Mouse (Mus musculus): ENCODE data around the gene Kti12. TPM values are rescaled to one million over a fixed set of nuclear protein-coding genes. Genes with fewer than 3 reads are reported as not detected.

Kti12 gene
- polyA plus RNA-seq (2012; rRNA removed; ENCODE audit: low replicate concordance): 31.3 and 49.9 TPM in 2 replicates

DNA sequence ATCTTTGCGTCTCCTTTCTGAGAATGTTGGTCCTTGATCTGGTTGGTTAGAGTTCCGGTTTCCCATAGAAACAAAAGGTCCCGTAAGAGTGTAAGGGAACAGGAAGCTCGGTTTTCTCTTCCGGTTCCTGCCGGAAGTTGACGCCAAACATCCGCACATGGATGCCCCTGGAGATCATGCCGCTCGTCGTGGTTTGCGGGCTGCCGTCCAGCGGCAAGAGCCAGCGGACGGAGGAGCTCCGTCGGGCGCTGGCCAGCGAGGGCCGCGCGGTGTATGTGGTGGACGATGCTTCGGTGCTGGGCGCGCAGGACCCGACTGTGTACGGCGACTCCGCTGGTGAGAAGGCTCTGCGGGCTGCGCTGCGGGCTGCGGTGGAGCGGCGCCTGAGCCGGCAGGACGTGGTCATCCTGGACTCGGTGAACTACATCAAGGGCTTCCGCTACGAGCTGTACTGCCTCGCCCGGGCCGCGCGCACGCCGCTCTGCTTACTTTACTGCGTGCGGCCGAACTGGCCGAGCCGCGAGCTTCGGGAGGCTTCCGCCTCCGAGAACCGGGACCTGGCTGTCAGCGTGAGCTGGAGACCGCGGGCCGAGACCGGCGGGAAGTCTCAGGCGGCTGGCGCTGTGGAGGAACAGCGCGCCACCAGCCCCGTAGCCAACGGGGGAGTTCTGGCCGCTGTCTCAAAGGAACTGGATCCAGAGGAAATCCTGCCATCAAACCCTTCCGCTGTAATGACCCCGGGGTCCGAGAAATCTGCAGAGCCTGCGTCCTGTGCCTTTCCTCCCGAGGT lies at the start of gene Kti12:
Gene Kti12 (plus strand): TSS at position 71 of the 790 bp plus-strand sequence.

GRCm38 (mm10) chr4:108832916-108833827 lies 14.4 kb upstream of the Kti12 start, which contains the start of gene Btf3l4:
Btf3l4 (minus strand) TSS chr4:108833614.

DNA sequence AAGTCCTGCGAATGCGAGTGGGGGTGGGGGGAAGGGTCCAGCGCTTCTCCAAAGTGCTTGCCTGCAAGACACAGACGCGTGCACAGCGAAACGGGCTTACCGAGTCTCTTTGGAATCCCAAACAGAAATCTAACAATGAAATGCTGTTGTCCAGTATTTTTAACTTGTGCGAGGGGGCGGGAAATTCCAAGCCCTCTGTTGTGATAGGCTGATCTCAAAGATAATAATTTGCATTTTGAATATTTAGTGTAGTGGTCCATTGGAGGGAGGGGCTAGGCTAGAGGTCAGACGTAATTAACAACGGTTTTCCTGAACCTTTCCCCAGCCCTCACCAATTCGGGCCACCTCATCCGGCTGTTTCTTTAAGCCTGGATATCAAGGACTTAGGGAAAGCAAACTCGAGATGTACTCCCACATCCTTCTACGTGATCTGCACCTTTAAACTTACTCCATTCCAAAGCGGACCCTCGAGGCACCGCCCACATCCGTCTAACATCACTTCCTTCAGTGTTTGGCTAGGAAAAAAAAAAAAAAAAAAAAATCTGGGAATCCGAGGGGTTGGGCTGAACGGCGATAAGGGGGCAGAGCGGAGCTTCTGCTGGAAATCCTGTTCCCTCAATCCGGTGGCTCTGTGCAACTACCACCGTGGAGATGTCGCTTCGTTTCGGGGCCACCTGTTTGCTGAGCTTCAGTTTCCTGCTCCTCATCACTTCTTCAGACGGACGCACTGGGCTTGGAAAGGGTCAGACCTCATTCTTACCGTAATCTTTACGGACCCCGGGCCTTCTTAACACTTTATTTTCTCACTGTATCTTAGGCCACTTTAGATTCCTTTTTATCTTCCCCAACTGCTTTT lies 13.2 kb upstream of the Kti12 start, which contains the start of gene Txndc12:
Gene Txndc12 (plus strand): TSS at position 487 of the 856 bp plus-strand sequence.

GRCm38 (mm10) chr4:108848505-108848848 lies 892 bp downstream of the Kti12 start, which contains the start of gene A730015C16Rik:
A730015C16Rik (minus strand) TSS chr4:108848619.

GRCm38 (mm10) chr4:108878963-108879822 lies 31.6 kb downstream of the Kti12 start, which contains the start of gene Rab3b:
Rab3b (plus strand) TSS chr4:108879063.

Other genes starting within 250 kb of the Kti12 start
- gene Cc2d1b, start 227.8 kb upstream of the Kti12 start, polyA plus RNA-seq (2012; rRNA removed; ENCODE audit: low replicate concordance): 30.7 and 34.0 TPM in 2 replicates
- 0.11 TPM in 1 of 2 replicates, not detected in the other for gene 3110021N24Rik, start 128.1 kb upstream of the Kti12 start, polyA plus RNA-seq (2012; rRNA removed; ENCODE audit: low replicate concordance)
- 3.3 and 6.3 TPM in 2 replicates for gene Zfyve9, start 67.0 kb upstream of the Kti12 start, polyA plus RNA-seq (2012; rRNA removed; ENCODE audit: low replicate concordance)
- 9.9 and 18.9 TPM in 2 replicates for gene Btf3l4, start 14.2 kb upstream of the Kti12 start, polyA plus RNA-seq (2012; rRNA removed; ENCODE audit: low replicate concordance)
- gene Txndc12, start 13.2 kb upstream of the Kti12 start, polyA plus RNA-seq (2012; rRNA removed; ENCODE audit: low replicate concordance): 9.5 and 16.8 TPM in 2 replicates
- gene A730015C16Rik, start 834 bp downstream of the Kti12 start, polyA plus RNA-seq (2012; rRNA removed; ENCODE audit: low replicate concordance): 0.13 and 0.22 TPM in 2 replicates
- gene Rab3b, start 31.3 kb downstream of the Kti12 start, polyA plus RNA-seq (2012; rRNA removed; ENCODE audit: low replicate concordance): 0.88 and 1.2 TPM in 2 replicates
- gene Nrd1, start 152.9 kb downstream of the Kti12 start, polyA plus RNA-seq (2012; rRNA removed; ENCODE audit: low replicate concordance): 17.4 and 60.1 TPM in 2 replicates

Measured in mammary gland, adult 2 months (tissue).